Mouse (Mus musculus): Measurements from ENCODE around the gene Rep15. TPM values are rescaled to one million over a fixed set of nuclear protein-coding genes. Genes with fewer than 3 reads are reported as not detected.

Rep15 gene
- polyA plus RNA-seq, 1 experiment, result 0.16 TPM

DNA sequence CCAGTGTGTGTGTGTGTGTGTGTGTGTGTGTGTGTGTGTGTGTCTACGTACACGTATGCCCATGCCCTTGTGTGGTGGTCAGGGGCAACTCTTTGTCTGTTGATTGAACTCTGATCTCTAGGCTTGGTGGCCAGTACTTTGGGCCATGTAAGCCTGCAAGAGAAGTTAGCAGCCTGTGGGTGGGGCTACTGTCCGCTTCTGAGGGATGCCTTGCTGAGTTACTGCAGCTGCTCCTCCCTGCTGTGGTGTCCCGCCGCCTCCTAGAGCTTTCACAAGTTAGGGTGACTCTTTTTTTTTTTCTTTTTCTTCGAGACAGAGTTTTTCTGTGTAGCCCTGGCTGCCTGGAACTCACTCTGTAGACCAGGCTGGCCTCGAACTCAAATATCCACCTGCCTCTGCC is 26.9 kb downstream of the Rep15 start:
- peaks cover 32% of the 10 kb centered on the region for H3K36me3 ChIP-seq (ENCODE audit: control insufficient read depth, insufficient read depth, low read length)
- no peak overlapping the region for H3K4me3 ChIP-seq (ENCODE audit: control insufficient read depth, insufficient read depth, low read length)
- no peak overlapping the region for H3K27ac ChIP-seq (ENCODE audit: control insufficient read depth, insufficient read depth, low read length)
- no peaks in the 10 kb centered on the region for H3K4me1 ChIP-seq (replicated peaks; ENCODE audit: control insufficient read depth, insufficient read depth, low read length)
- WGBS, result 87% methylated on average over 7 of the region's 7 CpGs
- no peak for TF ChIP-seq POLR2A (IDR thresholded peaks at IDR 0.05; ENCODE audit: control insufficient read depth, extremely low read depth, insufficient read depth, low read length, poor library complexity)
- no peak for TF ChIP-seq CTCF (IDR thresholded peaks at IDR 0.05; ENCODE audit: borderline replicate concordance, control insufficient read depth, extremely low read depth, insufficient read depth, low read length, poor library complexity)
- no peaks in the 10 kb centered on the region for H3K27me3 ChIP-seq (ENCODE audit: control insufficient read depth, insufficient read depth, low read length)
- no peak for DNase-seq

DNA sequence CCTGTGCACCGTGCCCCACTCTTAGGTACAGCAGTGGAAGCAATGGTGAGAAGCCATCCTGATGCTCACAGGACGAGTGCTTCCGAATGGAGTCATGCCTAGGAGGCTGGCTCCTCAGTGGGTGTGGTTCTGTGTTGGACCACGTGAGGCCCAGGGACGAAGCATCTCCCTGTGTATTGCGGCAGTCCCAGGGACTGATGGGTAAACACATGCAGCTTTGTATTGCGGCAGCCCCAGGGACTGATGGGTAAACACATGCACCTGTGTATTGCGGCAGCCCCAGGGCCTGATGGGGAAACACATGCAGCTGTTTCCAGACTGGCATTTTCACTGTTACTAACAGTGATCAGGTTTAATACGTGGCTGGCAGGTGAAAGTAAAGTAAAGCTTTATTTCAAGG is 29.2 kb downstream of the Rep15 start:
- no peak overlapping the region for H3K27ac ChIP-seq (ENCODE audit: control insufficient read depth, insufficient read depth, low read length)
- H3K36me3 ChIP-seq (ENCODE audit: control insufficient read depth, insufficient read depth, low read length), result peaks cover 25% of the 10 kb centered on the region
- no peaks in the 10 kb centered on the region for H3K4me1 ChIP-seq (replicated peaks; ENCODE audit: control insufficient read depth, insufficient read depth, low read length)
- no peak for TF ChIP-seq POLR2A (IDR thresholded peaks at IDR 0.05; ENCODE audit: control insufficient read depth, extremely low read depth, insufficient read depth, low read length, poor library complexity)
- TF ChIP-seq CTCF (IDR thresholded peaks at IDR 0.05; ENCODE audit: borderline replicate concordance, control insufficient read depth, extremely low read depth, insufficient read depth, low read length, poor library complexity), result no peak
- no peaks in the 10 kb centered on the region for H3K27me3 ChIP-seq (ENCODE audit: control insufficient read depth, insufficient read depth, low read length)
- DNase-seq, result no peak
- 94% methylated on average over 9 of the region's 9 CpGs for WGBS
- H3K4me3 ChIP-seq (ENCODE audit: control insufficient read depth, insufficient read depth, low read length), result no peak overlapping the region

DNA sequence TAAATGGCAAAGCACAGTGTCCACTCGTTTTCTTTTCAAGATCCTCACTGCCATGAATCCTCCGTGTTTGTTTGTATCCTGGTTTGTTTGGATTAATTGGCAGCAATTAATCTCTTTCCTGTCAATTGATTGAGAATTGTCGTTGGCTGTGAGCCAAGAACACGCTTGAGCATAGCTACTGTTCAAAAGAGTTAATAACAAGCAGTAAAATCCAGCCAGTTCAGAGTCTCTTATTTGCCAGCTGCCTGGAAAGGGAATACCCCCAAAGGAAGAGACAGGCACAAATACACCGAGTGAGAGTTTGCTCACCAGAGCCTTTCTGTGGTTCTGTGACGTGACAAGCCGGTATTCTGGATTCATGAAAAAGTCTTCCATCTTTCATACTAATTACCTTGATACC is 29.6 kb downstream of the Rep15 start:
- Histone ChIP-seq H3K36me3 (ENCODE audit: control insufficient read depth, insufficient read depth, low read length) (peaks cover 25% of the 10 kb centered on the region), H3K27me3 (ENCODE audit: control insufficient read depth, insufficient read depth, low read length) (no peaks in the 10 kb centered on the region), H3K4me1 (replicated peaks; ENCODE audit: control insufficient read depth, insufficient read depth, low read length) (no peaks in the 10 kb centered on the region), H3K27ac (ENCODE audit: control insufficient read depth, insufficient read depth, low read length) (no peak overlapping the region), H3K4me3 (ENCODE audit: control insufficient read depth, insufficient read depth, low read length) (no peak overlapping the region)
- TF ChIP-seq POLR2A (IDR thresholded peaks at IDR 0.05; ENCODE audit: control insufficient read depth, extremely low read depth, insufficient read depth, low read length, poor library complexity), result no peak
- TF ChIP-seq CTCF (IDR thresholded peaks at IDR 0.05; ENCODE audit: borderline replicate concordance, control insufficient read depth, extremely low read depth, insufficient read depth, low read length, poor library complexity), result no peak
- no peak for DNase-seq
- WGBS, result 91% methylated on average over 7 of the region's 7 CpGs

DNA sequence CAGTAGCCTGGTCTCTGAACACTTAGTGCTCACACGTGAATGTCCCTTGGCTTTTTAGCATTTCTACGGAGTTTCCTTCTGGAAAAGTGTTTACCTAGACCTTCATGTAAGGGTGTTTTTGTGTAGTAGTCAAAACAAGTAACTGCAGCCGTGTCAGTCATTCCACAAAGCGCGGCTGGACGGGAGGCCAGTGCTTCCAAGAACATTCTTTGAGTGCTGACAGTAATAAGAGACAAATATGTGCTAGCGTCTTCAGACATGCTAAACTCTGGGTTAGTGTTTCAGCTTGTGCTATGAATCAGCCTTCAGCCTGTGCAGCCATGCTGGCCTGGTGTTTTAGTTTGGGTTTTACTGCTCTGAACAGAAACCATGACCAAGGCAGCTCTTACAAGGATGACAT is 30.3 kb downstream of the Rep15 start:
- no peak for TF ChIP-seq CTCF (IDR thresholded peaks at IDR 0.05; ENCODE audit: borderline replicate concordance, control insufficient read depth, extremely low read depth, insufficient read depth, low read length, poor library complexity)
- 91% methylated on average over 7 of the region's 7 CpGs for WGBS

DNA sequence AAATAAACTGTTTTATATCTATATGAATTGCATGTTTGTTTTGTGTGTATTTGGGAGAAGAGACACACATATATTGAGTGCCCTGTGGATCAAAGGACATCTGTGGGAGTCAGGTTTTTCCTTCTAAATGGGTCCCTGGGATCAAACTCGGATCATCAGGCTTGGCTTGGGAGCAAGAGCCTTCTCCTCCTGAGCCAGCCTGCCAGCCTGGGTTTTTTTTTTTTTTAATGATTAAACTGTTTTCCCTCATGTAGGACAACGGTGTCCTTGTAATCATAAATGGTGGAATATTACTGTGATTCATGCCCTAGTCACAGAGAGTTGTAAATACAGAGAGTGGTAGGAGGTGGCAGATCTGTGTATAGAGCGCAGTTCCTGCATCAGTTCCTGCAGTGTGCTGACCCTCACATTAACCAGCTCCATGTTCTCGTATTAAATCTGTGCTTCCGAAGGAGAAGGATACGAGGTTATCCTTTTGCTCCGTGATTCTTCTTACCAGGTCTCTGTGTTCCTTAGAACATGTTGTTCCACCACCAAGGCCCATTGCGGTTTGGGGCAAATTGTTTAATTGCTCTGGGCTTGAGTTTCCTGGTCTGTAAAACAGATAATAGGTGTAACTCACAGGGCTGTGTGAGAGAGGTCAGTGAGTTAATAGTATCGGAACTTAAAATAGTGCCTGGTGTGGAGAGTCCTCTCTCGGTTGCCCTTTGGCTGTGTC is 32.0 kb downstream of the Rep15 start:
- no peak overlapping the region for H3K27ac ChIP-seq (ENCODE audit: control insufficient read depth, insufficient read depth, low read length)
- H3K4me1 ChIP-seq (replicated peaks; ENCODE audit: control insufficient read depth, insufficient read depth, low read length), result no peaks in the 10 kb centered on the region
- no peak for DNase-seq
- 98% methylated on average over 10 of the region's 10 CpGs for WGBS
- H3K27me3 ChIP-seq (ENCODE audit: control insufficient read depth, insufficient read depth, low read length), result no peaks in the 10 kb centered on the region
- H3K36me3 ChIP-seq (ENCODE audit: control insufficient read depth, insufficient read depth, low read length), result peaks cover 25% of the 10 kb centered on the region
- no peak overlapping the region for H3K4me3 ChIP-seq (ENCODE audit: control insufficient read depth, insufficient read depth, low read length)
- TF ChIP-seq POLR2A (IDR thresholded peaks at IDR 0.05; ENCODE audit: control insufficient read depth, extremely low read depth, insufficient read depth, low read length, poor library complexity) (no peak), CTCF (IDR thresholded peaks at IDR 0.05; ENCODE audit: borderline replicate concordance, control insufficient read depth, extremely low read depth, insufficient read depth, low read length, poor library complexity) (no peak)

More for the DNA sequence above, 30.3 kb downstream of the Rep15 start:
- Histone ChIP-seq H3K36me3 (ENCODE audit: control insufficient read depth, insufficient read depth, low read length) (peaks cover 25% of the 10 kb centered on the region), H3K4me3 (ENCODE audit: control insufficient read depth, insufficient read depth, low read length) (no peak overlapping the region), H3K27ac (ENCODE audit: control insufficient read depth, insufficient read depth, low read length) (no peak overlapping the region), H3K27me3 (ENCODE audit: control insufficient read depth, insufficient read depth, low read length) (no peaks in the 10 kb centered on the region), H3K4me1 (replicated peaks; ENCODE audit: control insufficient read depth, insufficient read depth, low read length) (no peaks in the 10 kb centered on the region)
- no peak for DNase-seq

DNA sequence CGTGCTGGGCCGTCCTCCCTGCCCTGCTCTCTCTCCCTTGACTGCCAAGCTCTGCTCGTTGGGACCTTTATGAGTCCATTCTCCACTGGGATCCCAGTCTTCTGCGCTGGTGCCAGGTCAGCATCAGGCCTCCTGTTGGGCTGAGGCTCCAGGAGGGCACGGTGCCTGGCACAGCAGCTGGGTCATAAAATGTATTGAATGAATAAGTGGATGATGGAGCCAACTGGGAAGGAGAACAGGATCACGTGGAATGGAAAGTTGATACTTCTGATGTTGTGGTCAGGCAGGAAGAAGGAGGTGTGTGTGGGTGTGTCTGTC is 32.5 kb downstream of the Rep15 start:
- DNase-seq, result no peak

More for the DNA sequence above, 32.5 kb downstream of the Rep15 start:
- Histone ChIP-seq H3K4me3 (ENCODE audit: control insufficient read depth, insufficient read depth, low read length) (no peak overlapping the region), H3K36me3 (ENCODE audit: control insufficient read depth, insufficient read depth, low read length) (peaks cover 22% of the 10 kb centered on the region), H3K27ac (ENCODE audit: control insufficient read depth, insufficient read depth, low read length) (no peak overlapping the region), H3K27me3 (ENCODE audit: control insufficient read depth, insufficient read depth, low read length) (no peaks in the 10 kb centered on the region), H3K4me1 (replicated peaks; ENCODE audit: control insufficient read depth, insufficient read depth, low read length) (no peaks in the 10 kb centered on the region)
- 97% methylated on average over 6 of the region's 6 CpGs for WGBS
- TF ChIP-seq CTCF (IDR thresholded peaks at IDR 0.05; ENCODE audit: borderline replicate concordance, control insufficient read depth, extremely low read depth, insufficient read depth, low read length, poor library complexity) (no peak), POLR2A (IDR thresholded peaks at IDR 0.05; ENCODE audit: control insufficient read depth, extremely low read depth, insufficient read depth, low read length, poor library complexity) (no peak)

Data from thymus, adult 2 months (tissue).